Mouse (Mus musculus) limb, embryonic 13.5 days (tissue): ENCODE results near the gene Znrf2. TPM values are rescaled to one million over a fixed set of nuclear protein-coding genes. Genes with fewer than 3 reads are reported as not detected.

Experiments used
- ATAC-seq: fragments of 200-750 bp; cut with Nextera tagmentation; 2 replicates; pipeline ENCODE4 v1.8.0; 2017; ENCODE audit warnings: low read depth, moderate number of reproducible peaks, moderate TSS enrichment; ENCODE audit not compliant: low FRiP score
- H3K27ac ChIP-seq: fragments of 300-500 bp; sonication (generic); 2 replicates; pipeline ENCODE4 v1.5.1; 2015; ENCODE audit warnings: inconsistent platforms, mild to moderate bottlenecking, moderate library complexity
- H3K27me3 ChIP-seq: fragments of 300-500 bp; sonication (generic); 2 replicates; pipeline ENCODE4 v1.6.1; 2015; ENCODE audit warnings: mild to moderate bottlenecking, inconsistent platforms
- H3K36me3 ChIP-seq: fragments of 300-500 bp; sonication (generic); 2 replicates; pipeline ENCODE4 v1.6.1; 2015; ENCODE audit warnings: inconsistent platforms, mild to moderate bottlenecking, moderate library complexity
- H3K4me1 ChIP-seq: fragments of 300-500 bp; sonication (generic); 2 replicates; pipeline ENCODE4 v1.6.1; 2015; ENCODE audit warnings: inconsistent platforms
- H3K4me2 ChIP-seq: fragments of 300-500 bp; sonication (generic); replicated peaks from 2 replicates; pipeline ENCODE4 v1.6.1; 2015; ENCODE audit warnings: inconsistent platforms, mild to moderate bottlenecking, moderate library complexity
- H3K4me3 ChIP-seq: fragments of 300-500 bp; sonication (generic); 2 replicates; pipeline ENCODE4 v1.5.1; 2015; ENCODE audit warnings: moderate library complexity, mild to moderate bottlenecking, inconsistent platforms
- H3K9ac ChIP-seq: fragments of 300-500 bp; sonication (generic); 2 replicates; pipeline ENCODE4 v1.6.1; 2015; ENCODE audit warnings: mild to moderate bottlenecking, inconsistent platforms
- H3K9me3 ChIP-seq: fragments of 300-500 bp; sonication (generic); 2 replicates; pipeline ENCODE4 v1.6.1; 2016; ENCODE audit warnings: inconsistent platforms
- WGBS: fragments of 180-500 bp; shearing (Covaris S2); methylation state at CpG from one replicate; pipeline ENCODE4 v1.1.7; 2015; 5-methylcytosine and 5-hydroxymethylcytosine counted together
- polyA plus RNA-seq: library from polyadenylated mRNA; unstranded; fragments of >200 nt; fragmentation: Nextera tagmentation; extraction: Ambion mirVana; gene quantifications from 2 replicates; pipeline ENCODE4 v1.2.1, GENCODE M21; 2015

Znrf2 gene
- polyA plus RNA-seq, 1 experiment from 2014 or later: 2.9 TPM

GRCm38 (mm10) chr6:54788493-54788892, 28.2 kb upstream of the Znrf2 start:
- no peak overlapping the region for H3K4me3 ChIP-seq
- H3K27ac ChIP-seq: no peak overlapping the region
- no peaks in the 10 kb centered on the region for H3K27me3 ChIP-seq
- 65% methylated on average over 6 of the region's 6 CpGs for WGBS
- no peaks in the 10 kb centered on the region for H3K9me3 ChIP-seq
- H3K9ac ChIP-seq: no peak overlapping the region
- ATAC-seq: no peak
- no peaks in the 10 kb centered on the region for H3K36me3 ChIP-seq
- no peaks in the 10 kb centered on the region for H3K4me1 ChIP-seq
- H3K4me2 ChIP-seq: no peak overlapping the region

GRCm38 (mm10) chr6:54789139-54789538, 27.6 kb upstream of the Znrf2 start:
- H3K9me3 ChIP-seq: no peaks in the 10 kb centered on the region
- H3K4me1 ChIP-seq: no peaks in the 10 kb centered on the region
- no peak overlapping the region for H3K4me3 ChIP-seq
- H3K36me3 ChIP-seq: no peaks in the 10 kb centered on the region
- no peak overlapping the region for H3K9ac ChIP-seq
- no peaks in the 10 kb centered on the region for H3K27me3 ChIP-seq
- WGBS: 74% methylated on average over 4 of the region's 4 CpGs
- no peak overlapping the region for H3K27ac ChIP-seq
- no peak for ATAC-seq
- H3K4me2 ChIP-seq: no peak overlapping the region

GRCm38 (mm10) chr6:54790071-54790470, 26.6 kb upstream of the Znrf2 start:
- no peaks in the 10 kb centered on the region for H3K27me3 ChIP-seq
- no peak overlapping the region for H3K27ac ChIP-seq
- WGBS: 86% methylated on average over 4 of the region's 4 CpGs
- no peaks in the 10 kb centered on the region for H3K4me1 ChIP-seq
- no peak overlapping the region for H3K4me3 ChIP-seq
- H3K9me3 ChIP-seq: no peaks in the 10 kb centered on the region
- H3K36me3 ChIP-seq: no peaks in the 10 kb centered on the region
- H3K9ac ChIP-seq: no peak overlapping the region
- no peak overlapping the region for H3K4me2 ChIP-seq
- no peak for ATAC-seq

GRCm38 (mm10) chr6:54793853-54794252, 22.9 kb upstream of the Znrf2 start:
- Histone ChIP-seq H3K27ac (no peak overlapping the region), H3K36me3 (no peaks in the 10 kb centered on the region), H3K9me3 (peaks cover 3% of the 10 kb centered on the region; the same call in 1 of the 2 replicates), H3K4me3 (no peak overlapping the region), H3K4me2 (no peak overlapping the region), H3K9ac (no peak overlapping the region), H3K4me1 (no peaks in the 10 kb centered on the region), H3K27me3 (no peaks in the 10 kb centered on the region)
- WGBS: 93% methylated on average over 3 of the region's 3 CpGs
- ATAC-seq: no peak

GRCm38 (mm10) chr6:54794372-54794771, 22.3 kb upstream of the Znrf2 start:
- no peaks in the 10 kb centered on the region for H3K36me3 ChIP-seq
- no peaks in the 10 kb centered on the region for H3K4me1 ChIP-seq
- no peak overlapping the region for H3K27ac ChIP-seq
- no peak for ATAC-seq
- no peak overlapping the region for H3K4me2 ChIP-seq
- WGBS: 67% methylated on average over 2 of the region's 2 CpGs
- H3K9me3 ChIP-seq: peaks cover 4% of the 10 kb centered on the region; the same call in 1 of the 2 replicates
- H3K4me3 ChIP-seq: no peak overlapping the region
- H3K27me3 ChIP-seq: no peaks in the 10 kb centered on the region
- H3K9ac ChIP-seq: no peak overlapping the region

- ATAC-seq: no peak
- H3K27me3 ChIP-seq: no peaks in the 10 kb centered on the region
- H3K4me1 ChIP-seq: no peaks in the 10 kb centered on the region
- no peak overlapping the region for H3K9ac ChIP-seq
- H3K27ac ChIP-seq: no peak overlapping the region
- H3K4me3 ChIP-seq: no peak overlapping the region
- peaks cover 4% of the 10 kb centered on the region; the same call in 1 of the 2 replicates for H3K9me3 ChIP-seq
- 85% methylated on average over 5 of the region's 5 CpGs for WGBS
- no peak overlapping the region for H3K4me2 ChIP-seq
- H3K36me3 ChIP-seq: no peaks in the 10 kb centered on the region
Observed at GRCm38 (mm10) chr6:54794991-54795390, 21.7 kb upstream of the Znrf2 start.

- no peaks in the 10 kb centered on the region for H3K4me1 ChIP-seq
- no peaks in the 10 kb centered on the region for H3K36me3 ChIP-seq
- H3K4me2 ChIP-seq: no peak overlapping the region
- no peak overlapping the region for H3K27ac ChIP-seq
- H3K9me3 ChIP-seq: peaks cover 4% of the 10 kb centered on the region; the same call in 1 of the 2 replicates
- 72% methylated on average over 5 of the region's 5 CpGs for WGBS
- H3K9ac ChIP-seq: no peak overlapping the region
- no peak overlapping the region for H3K4me3 ChIP-seq
- no peaks in the 10 kb centered on the region for H3K27me3 ChIP-seq
- no peak for ATAC-seq
Observed at GRCm38 (mm10) chr6:54795971-54796370, 20.7 kb upstream of the Znrf2 start.

GRCm38 (mm10) chr6:54802348-54802747, 14.4 kb upstream of the Znrf2 start:
- WGBS: 70% methylated on average over 8 of the region's 8 CpGs
- Histone ChIP-seq H3K27me3 (no peaks in the 10 kb centered on the region), H3K9ac (no peak overlapping the region), H3K9me3 (peaks cover 4% of the 10 kb centered on the region; the same call in 1 of the 2 replicates), H3K4me1 (peaks cover 24% of the 10 kb centered on the region), H3K4me3 (no peak overlapping the region), H3K27ac (no peak overlapping the region), H3K36me3 (no peaks in the 10 kb centered on the region), H3K4me2 (no peak overlapping the region)
- no peak for ATAC-seq

- Histone ChIP-seq H3K36me3 (no peaks in the 10 kb centered on the region), H3K9ac (no peak overlapping the region), H3K4me2 (no peak overlapping the region), H3K27ac (no peak overlapping the region), H3K27me3 (no peaks in the 10 kb centered on the region), H3K9me3 (no peaks in the 10 kb centered on the region), H3K4me1 (peaks cover 24% of the 10 kb centered on the region), H3K4me3 (no peak overlapping the region)
- ATAC-seq: peak; percentile 44; the same call in 1 of the 2 replicates
- WGBS: 48% methylated on average over 18 of the region's 18 CpGs
Observed at GRCm38 (mm10) chr6:54804066-54804864, 12.5 kb upstream of the Znrf2 start.

- Histone ChIP-seq H3K27me3 (no peaks in the 10 kb centered on the region), H3K4me1 (peaks cover 24% of the 10 kb centered on the region), H3K4me2 (no peak overlapping the region), H3K9me3 (no peaks in the 10 kb centered on the region), H3K36me3 (no peaks in the 10 kb centered on the region), H3K9ac (no peak overlapping the region), H3K4me3 (no peak overlapping the region), H3K27ac (no peak overlapping the region)
- ATAC-seq: no peak
- 90% methylated on average over 5 of the region's 5 CpGs for WGBS
Observed at GRCm38 (mm10) chr6:54805779-54806178, 10.9 kb upstream of the Znrf2 start.

- H3K4me3 ChIP-seq: no peak overlapping the region
- H3K27me3 ChIP-seq: no peaks in the 10 kb centered on the region
- H3K36me3 ChIP-seq: no peaks in the 10 kb centered on the region
- ATAC-seq: no peak
- no peaks in the 10 kb centered on the region for H3K9me3 ChIP-seq
- 71% methylated on average over 7 of the region's 7 CpGs for WGBS
- H3K4me1 ChIP-seq: peaks cover 7% of the 10 kb centered on the region
- no peak overlapping the region for H3K27ac ChIP-seq
- no peak overlapping the region for H3K4me2 ChIP-seq
- H3K9ac ChIP-seq: no peak overlapping the region
Observed at GRCm38 (mm10) chr6:54809531-54810313, 7.0 kb upstream of the Znrf2 start.

GRCm38 (mm10) chr6:54810314-54810646, 6.4 kb upstream of the Znrf2 start:
- Histone ChIP-seq H3K9ac (no peak overlapping the region), H3K36me3 (no peaks in the 10 kb centered on the region), H3K27me3 (no peaks in the 10 kb centered on the region), H3K27ac (no peak overlapping the region), H3K4me2 (no peak overlapping the region), H3K4me3 (no peak overlapping the region), H3K4me1 (peaks cover 5% of the 10 kb centered on the region; the same call in 1 of the 2 replicates), H3K9me3 (no peaks in the 10 kb centered on the region)
- 60% methylated on average over 1 of the region's 1 CpGs for WGBS
- ATAC-seq: no peak
